Mouse (Mus musculus) ovary, adult 18-20 months (tissue): ENCODE measurements around the gene Fam25c.
A peak's percentile ranks its signal among the peaks of the same experiment; 100 is the strongest.

Source experiments
- DNase-seq: peaks from one replicate; pipeline ENCODE4 v3.0.0; 2022; ENCODE audit warnings: low spot score, mixed read lengths

The Fam25c gene

DNA sequence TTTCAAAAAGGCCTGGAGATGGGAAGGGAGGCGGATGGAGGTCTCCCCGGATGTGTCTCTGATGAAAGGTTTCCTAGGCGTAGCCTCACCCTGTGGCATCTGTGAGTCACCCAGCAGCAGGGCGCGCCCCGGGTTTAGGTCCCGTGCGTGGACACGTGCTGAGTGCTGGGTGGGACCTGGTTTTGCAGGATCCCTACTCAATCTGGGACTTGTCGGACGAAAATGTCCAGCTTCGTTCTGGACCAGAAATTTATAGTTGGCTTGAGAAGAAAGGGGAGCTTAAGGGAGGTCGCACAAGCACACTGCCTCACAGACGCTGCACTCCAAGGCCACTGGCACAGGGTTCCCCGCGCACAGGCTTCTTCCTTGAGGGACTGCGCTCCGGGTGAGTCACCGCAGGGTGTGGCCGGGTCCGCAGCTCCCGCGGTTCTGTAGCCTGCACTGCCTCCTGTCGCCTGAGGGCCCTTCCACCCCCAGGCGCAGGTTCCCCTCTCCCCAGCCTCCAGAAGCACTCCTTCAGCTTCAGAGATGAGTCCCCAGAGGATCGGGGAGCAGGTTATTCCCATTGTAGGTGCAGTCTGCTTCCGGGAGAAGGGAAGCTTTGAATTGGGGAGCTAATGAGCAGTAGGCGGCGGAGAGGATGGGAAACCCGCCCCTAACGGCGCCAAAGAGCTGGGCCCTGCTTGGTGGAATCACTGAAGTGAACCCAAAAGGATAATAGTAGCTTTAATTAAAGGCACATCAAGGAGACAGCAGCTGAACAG, 8.4 kb upstream of the Fam25c start:
- DNase-seq, result peak; percentile 66

GRCm38 (mm10) chr14:34362726-34363445, 7.7 kb upstream of the Fam25c start:
- peak; percentile 63 for DNase-seq

GRCm38 (mm10) chr14:34362135-34362534, 6.9 kb upstream of the Fam25c start:
- no peak for DNase-seq

DNA sequence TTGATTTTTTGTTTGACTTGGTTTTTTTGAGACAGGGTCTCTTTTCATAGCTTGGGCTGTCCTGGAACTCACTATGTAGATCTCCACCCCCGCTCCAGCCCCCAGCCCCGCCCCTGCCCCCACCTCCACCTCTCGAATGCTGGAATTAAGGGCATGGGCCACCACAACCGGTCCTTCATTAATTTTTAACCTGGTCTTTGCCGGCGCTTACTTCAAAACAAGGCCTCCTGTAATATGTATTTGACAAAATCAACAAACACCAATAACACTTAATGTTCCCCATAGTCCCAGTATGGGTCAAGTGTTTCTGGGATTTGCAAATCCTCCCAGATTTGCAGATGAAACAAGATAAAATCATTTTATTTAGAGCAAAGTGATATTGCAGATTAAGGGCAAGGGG, 5.0 kb upstream of the Fam25c start:
- no peak for DNase-seq

DNA sequence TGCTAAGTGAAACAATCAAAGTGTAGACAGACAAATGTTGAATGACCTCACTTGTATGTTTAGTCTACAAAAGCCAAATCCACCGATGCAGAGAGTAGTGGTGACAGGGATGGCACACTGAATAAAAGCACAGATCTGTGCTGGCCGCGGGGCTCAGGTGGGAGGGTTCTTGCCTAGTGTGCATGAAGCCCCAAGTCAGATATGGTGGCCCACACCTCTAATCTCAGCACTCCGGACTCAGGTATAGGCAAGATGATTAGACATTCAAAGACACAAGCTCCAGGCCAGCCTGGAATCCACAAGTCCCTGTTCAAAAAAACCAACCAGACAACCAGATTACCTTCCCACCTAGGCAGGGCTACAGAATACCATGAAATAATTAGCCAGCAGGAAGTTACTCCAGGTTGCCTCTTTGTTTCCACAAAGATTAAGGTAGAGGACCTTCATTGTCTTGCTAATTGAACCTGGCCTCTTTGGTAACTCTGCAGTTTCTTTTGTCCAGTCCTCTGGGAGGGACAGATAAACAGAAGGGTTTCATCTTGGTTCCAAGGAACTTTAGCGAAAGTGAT, 4.5 kb upstream of the Fam25c start:
- no peak for DNase-seq

- DNase-seq, result no peak
Measured at GRCm38 (mm10) chr14:34357671-34358455, 2.6 kb upstream of the Fam25c start.

- no peak for DNase-seq
Measured at GRCm38 (mm10) chr14:34354456-34354855, 777 bp downstream of the Fam25c start.

DNA sequence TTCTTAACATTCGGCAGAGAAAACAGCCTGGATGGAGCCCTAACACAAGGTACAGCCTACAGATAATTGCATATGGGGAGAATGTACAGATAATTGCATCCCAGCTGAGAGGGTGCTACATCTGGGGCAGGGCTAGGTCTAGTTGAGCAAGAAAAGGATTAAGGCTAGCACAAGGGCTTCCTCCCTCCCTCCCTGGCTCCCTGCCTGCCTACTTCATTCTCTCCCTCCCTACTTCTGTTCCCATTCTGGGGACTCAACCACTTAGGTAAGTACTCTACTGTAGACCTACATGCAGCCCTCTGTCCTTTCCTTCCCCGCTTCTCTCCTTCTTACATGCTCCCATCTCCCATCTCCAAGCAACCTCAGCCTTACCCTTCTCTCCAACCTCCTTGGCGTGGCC, 1.9 kb downstream of the Fam25c start:
- no peak for DNase-seq

GRCm38 (mm10) chr14:34352523-34352922, 2.7 kb downstream of the Fam25c start:
- DNase-seq, result no peak

DNA sequence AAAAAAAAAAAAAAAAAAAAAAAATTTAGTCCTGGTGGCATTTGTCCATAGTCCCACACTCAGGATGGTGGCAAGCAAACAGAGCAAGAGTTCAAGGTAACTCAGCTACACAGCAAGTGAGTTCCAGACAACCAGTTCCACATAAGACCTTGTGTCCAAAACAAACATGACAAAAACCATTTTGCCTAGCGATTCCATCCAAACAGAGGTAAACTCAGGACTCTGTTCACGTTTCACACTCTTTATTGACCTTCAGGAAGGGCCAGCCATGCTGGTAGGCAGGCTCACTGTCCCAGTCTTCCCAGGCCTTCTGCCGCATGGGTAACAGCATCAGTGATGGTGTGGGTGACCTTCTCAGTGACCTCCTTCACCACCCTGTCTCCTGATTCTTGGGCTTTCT, 3.6 kb downstream of the Fam25c start:
- no peak for DNase-seq

- DNase-seq, result no peak
Measured at GRCm38 (mm10) chr14:34349007-34349406, 6.2 kb downstream of the Fam25c start.

- DNase-seq, result no peak
Measured at GRCm38 (mm10) chr14:34348301-34348700, 6.9 kb downstream of the Fam25c start.

DNA sequence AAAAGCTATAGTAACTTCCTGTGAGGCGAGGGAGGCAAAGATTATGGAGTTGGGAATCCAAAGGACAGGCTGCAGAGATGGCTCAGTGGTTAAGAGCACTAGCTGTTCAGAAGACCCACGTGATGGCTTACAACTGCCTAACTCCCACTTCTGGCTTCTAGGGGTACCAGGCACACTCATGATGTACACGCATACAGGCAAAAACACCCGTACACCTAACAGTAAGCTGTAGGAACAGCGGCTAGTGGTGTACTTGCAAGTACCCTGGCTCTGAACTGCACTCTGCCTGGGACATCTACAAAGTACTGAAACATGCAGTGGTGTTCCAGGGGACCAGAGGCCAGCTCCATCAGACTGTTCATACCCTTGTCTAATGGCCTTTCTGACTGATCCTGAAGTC, 8.1 kb downstream of the Fam25c start:
- no peak for DNase-seq

DNA sequence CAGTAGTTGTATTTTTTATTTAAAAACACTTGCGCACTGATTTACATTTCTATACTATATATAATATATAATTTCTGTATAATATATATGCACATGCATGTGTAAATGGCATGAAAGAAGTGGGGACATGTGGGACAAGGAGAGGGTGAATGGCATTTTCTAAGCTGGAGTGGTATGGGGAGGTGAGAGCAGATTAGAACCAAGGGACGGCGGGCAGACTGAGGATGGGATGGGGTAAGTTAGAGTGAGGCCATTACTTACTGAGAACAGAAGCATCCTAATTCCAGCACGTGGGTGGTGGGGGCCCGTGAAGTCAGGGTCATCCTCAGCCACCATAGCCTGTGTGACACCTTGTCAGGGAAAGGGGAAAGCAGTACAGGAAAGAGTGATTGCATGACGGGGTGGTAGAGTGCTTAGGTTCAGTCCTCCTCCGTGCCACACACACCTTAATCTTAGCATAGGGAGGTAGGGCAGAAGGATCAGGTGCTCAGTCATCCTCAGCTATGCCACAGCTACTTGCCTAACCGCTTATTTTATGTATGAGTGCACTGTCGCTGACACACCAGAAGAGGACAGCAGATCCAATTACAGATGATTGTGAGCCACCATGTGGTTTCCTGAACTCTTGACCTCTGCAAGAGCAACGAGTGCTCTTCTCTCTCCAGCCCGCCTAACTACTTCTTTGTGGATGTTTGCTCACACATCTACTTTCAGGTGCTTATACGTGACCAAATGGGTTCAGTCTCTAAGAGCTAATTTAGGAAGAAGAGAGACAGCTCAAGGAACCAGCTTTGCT, 9.3 kb downstream of the Fam25c start:
- no peak for DNase-seq

- DNase-seq, result no peak
Measured at GRCm38 (mm10) chr14:34344361-34344760, 10.9 kb downstream of the Fam25c start.

DNA sequence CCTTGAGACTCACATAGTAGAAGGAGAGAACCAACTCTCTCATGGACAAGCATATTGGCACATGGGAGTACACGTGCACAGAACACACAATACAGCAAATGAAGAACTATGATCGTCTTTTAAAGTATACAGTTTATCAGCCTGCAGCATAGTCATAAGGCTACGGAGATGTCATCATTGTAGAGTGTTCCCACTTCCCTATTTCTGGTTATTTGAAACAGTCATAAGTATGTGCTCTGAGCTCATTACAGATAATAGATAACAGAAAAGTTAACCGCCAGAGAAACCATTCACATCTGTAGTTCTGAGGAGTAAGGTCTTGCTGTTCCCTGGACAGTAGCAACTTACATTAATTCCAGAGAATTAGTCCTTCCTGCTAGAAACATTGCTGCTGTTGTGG, 12.2 kb downstream of the Fam25c start:
- DNase-seq, result no peak

DNA sequence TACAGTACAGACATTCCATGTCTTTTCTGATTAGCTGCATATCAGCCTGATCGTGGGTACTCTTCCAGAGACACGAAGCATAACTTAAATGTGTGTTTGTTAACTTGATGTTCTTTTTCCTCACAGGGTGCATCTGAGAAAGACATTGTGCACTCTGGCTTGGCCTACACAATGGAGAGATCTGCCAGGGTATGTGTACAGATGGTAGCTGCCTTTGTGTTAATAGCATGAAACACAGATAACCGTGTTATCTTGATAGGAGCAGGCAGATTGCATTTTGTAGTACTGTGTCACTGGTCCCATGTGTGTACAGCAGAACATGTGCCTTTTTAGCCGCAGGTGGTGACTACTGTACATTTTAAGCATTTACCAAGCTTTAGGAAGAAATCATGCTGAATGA, 13.2 kb downstream of the Fam25c start:
- no peak for DNase-seq

GRCm38 (mm10) chr14:34339446-34339845, 15.8 kb downstream of the Fam25c start:
- no peak for DNase-seq

DNA sequence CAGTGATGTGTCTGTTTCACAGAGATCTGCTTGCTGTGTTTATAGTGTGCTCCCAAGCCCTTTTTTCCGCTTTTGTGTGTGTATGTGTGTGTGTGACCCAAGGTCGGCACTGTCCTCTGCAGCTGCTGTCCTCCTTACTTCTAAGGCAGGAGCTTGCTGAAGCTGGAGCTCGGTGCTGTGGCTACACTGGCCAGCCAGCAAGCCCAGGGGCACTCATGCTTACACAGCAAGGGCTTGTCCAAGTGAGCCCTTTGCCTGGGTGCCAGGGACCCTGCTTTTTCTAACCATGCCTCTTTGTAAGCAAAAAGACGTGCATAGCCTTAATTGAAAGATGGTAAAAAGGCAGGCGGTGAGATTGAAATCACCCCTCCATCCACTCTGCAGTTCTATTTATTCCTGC, 22.8 kb downstream of the Fam25c start:
- DNase-seq, result no peak

- no peak for DNase-seq
Measured at GRCm38 (mm10) chr14:34331886-34332285, 23.3 kb downstream of the Fam25c start.

GRCm38 (mm10) chr14:34330657-34331158, 24.5 kb downstream of the Fam25c start:
- DNase-seq, result no peak
